Mouse (Mus musculus): Measurements from ENCODE around the gene Olfr612. TPM values are rescaled to one million over a fixed set of nuclear protein-coding genes. Genes with fewer than 3 reads are reported as not detected.
"Not testable (repeated sequence)": the region's sequence is repeated elsewhere in the genome, so short reads cannot be mapped to it uniquely, and the experiment has no call there.

Gene Olfr612
- total RNA-seq (2021): not detected

- intact Hi-C loops (cut with DNase I); DNase-seq: not testable (repeated sequence)
Observed at GRCm38 (mm10) chr7:103542617-103543016, at the start of gene Olfr612. Olfr612 (minus strand) TSS chr7:103542717.

- intact Hi-C loops (cut with DNase I): no loop called here
Observed at GRCm38 (mm10) chr7:103589803-103590202, 47.3 kb upstream of the Olfr612 start, which contains the start of gene Olfr618. Olfr618 (plus strand) TSS chr7:103590103.

GRCm38 (mm10) chr7:103572761-103573160, 30.2 kb upstream of the Olfr612 start, which contains the start of gene Olfr617:
Olfr617 (plus strand) TSS chr7:103573061.
- intact Hi-C loops (cut with DNase I): no loop called here
- no peak for DNase-seq

More at GRCm38 (mm10) chr7:103589803-103590202, 47.3 kb upstream of the Olfr612 start, which contains the start of gene Olfr618:
- no peak for DNase-seq

GRCm38 (mm10) chr7:103569043-103569442, 26.5 kb upstream of the Olfr612 start, which contains the start of gene Olfr616:
Olfr616 (minus strand) TSS chr7:103569143.
- intact Hi-C loops (cut with DNase I): loop anchor here (10.0 kb wide), 1 partner anchor 74 kb away; the partner anchor contains the start of gene Olfr609

GRCm38 (mm10) chr7:103555779-103556178, 13.3 kb upstream of the Olfr612 start, which contains the start of gene Olfr615:
Olfr615 (plus strand) TSS chr7:103556079.
- no peak for DNase-seq
- intact Hi-C loops (cut with DNase I): no loop called here

More at GRCm38 (mm10) chr7:103569043-103569442, 26.5 kb upstream of the Olfr612 start, which contains the start of gene Olfr616:
- no peak for DNase-seq

- intact Hi-C loops (cut with DNase I): no loop called here
- no peak for DNase-seq
Observed at GRCm38 (mm10) chr7:103547774-103548173, 5.3 kb upstream of the Olfr612 start, which contains the start of gene Olfr613. Olfr613 (plus strand) TSS chr7:103548074.

- intact Hi-C loops (cut with DNase I); DNase-seq: not testable (repeated sequence)
Observed at GRCm38 (mm10) chr7:103520746-103521145, 21.8 kb downstream of the Olfr612 start, which contains the start of gene Olfr611. Olfr611 (minus strand) TSS chr7:103520846.

GRCm38 (mm10) chr7:103512022-103512421, 30.5 kb downstream of the Olfr612 start, which contains the start of gene Olfr610:
Olfr610 (minus strand) TSS chr7:103512122.
- intact Hi-C loops (cut with DNase I): no loop called here

GRCm38 (mm10) chr7:103497962-103498361, 44.6 kb downstream of the Olfr612 start, which contains the start of gene Olfr609:
Olfr609 (minus strand) TSS chr7:103498062.
- intact Hi-C loops (cut with DNase I): loop anchor here (10.0 kb wide), 1 partner anchor 67 kb away; the partner anchor contains the start of gene Olfr616
- no peak for DNase-seq

More at GRCm38 (mm10) chr7:103512022-103512421, 30.5 kb downstream of the Olfr612 start, which contains the start of gene Olfr610:
- no peak for DNase-seq

Small RNA genes within 50 kb of the gene (microRNA-seq; reads per million reads assigned to microRNA genes)
- 0 reads per million in 2 experiments for gene Gm26506

Other genes starting within 250 kb of the Olfr612 start
- gene Olfr596, start 237.1 kb downstream of the Olfr612 start, total RNA-seq (2021): not detected
- gene Olfr597, start 226.4 kb downstream of the Olfr612 start, total RNA-seq (2021): not detected
- gene Olfr598, start 219.1 kb downstream of the Olfr612 start, total RNA-seq (2021): not detected
- not detected for gene Olfr599, start 206.8 kb downstream of the Olfr612 start, total RNA-seq (2021)
- gene Olfr600, start 193.0 kb downstream of the Olfr612 start, total RNA-seq (2021): not detected
- not detected for gene Olfr601, start 180.1 kb downstream of the Olfr612 start, total RNA-seq (2021)
- gene Olfr603, start 156.5 kb downstream of the Olfr612 start, total RNA-seq (2021): not detected
- not detected for gene Usp17lc, start 127.6 kb downstream of the Olfr612 start, total RNA-seq (2021)
- not detected for gene Olfr605, start 97.3 kb downstream of the Olfr612 start, total RNA-seq (2021)
- gene Olfr606, start 93.7 kb downstream of the Olfr612 start, total RNA-seq (2021): not detected
- gene Olfr607, start 78.6 kb downstream of the Olfr612 start, total RNA-seq (2021): not detected
- under 1 TPM; 0.17 to 0.62 TPM for gene Olfr608, start 72.8 kb downstream of the Olfr612 start, total RNA-seq (2021)
- not detected for gene Olfr609, start 44.7 kb downstream of the Olfr612 start, total RNA-seq (2021)
- not detected for gene Olfr610, start 30.6 kb downstream of the Olfr612 start, total RNA-seq (2021)
- gene Olfr611, start 21.9 kb downstream of the Olfr612 start, total RNA-seq (2021): not detected
- gene Olfr613, start 5.4 kb upstream of the Olfr612 start, total RNA-seq (2021): not detected
- gene Olfr615, start 13.4 kb upstream of the Olfr612 start, total RNA-seq (2021): not detected
- gene Olfr616, start 26.4 kb upstream of the Olfr612 start, total RNA-seq (2021): not detected
- not detected for gene Olfr617, start 30.3 kb upstream of the Olfr612 start, total RNA-seq (2021)
- not detected for gene Olfr618, start 47.4 kb upstream of the Olfr612 start, total RNA-seq (2021)
- not detected for gene Olfr619, start 57.9 kb upstream of the Olfr612 start, total RNA-seq (2021)
- gene Olfr620, start 69.8 kb upstream of the Olfr612 start, total RNA-seq (2021): not detected
- gene Olfr622, start 100.0 kb upstream of the Olfr612 start, total RNA-seq (2021): not detected
- gene Olfr623, start 121.0 kb upstream of the Olfr612 start, total RNA-seq (2021): not detected
- gene Olfr624, start 128.5 kb upstream of the Olfr612 start, total RNA-seq (2021): not detected
- gene Olfr625-ps1, start 140.0 kb upstream of the Olfr612 start, total RNA-seq (2021): not detected
- gene Olfr243, start 172.0 kb upstream of the Olfr612 start, total RNA-seq (2021): not detected
- not detected for gene Olfr628, start 187.7 kb upstream of the Olfr612 start, total RNA-seq (2021)
- not detected for gene Olfr629, start 202.2 kb upstream of the Olfr612 start, total RNA-seq (2021)
- not detected for gene Olfr630, start 214.6 kb upstream of the Olfr612 start, total RNA-seq (2021)
- gene Olfr69, start 228.9 kb upstream of the Olfr612 start, total RNA-seq (2021): not detected
- gene Olfr68, start 237.0 kb upstream of the Olfr612 start, total RNA-seq (2021): not detected
- gene Olfr67, start 249.1 kb upstream of the Olfr612 start, total RNA-seq (2021): not detected

Data from heart, postnatal 10 days (tissue).